8 mouse cellular contexts compared by ENCODE assay signal in the genomic region with DNA sequence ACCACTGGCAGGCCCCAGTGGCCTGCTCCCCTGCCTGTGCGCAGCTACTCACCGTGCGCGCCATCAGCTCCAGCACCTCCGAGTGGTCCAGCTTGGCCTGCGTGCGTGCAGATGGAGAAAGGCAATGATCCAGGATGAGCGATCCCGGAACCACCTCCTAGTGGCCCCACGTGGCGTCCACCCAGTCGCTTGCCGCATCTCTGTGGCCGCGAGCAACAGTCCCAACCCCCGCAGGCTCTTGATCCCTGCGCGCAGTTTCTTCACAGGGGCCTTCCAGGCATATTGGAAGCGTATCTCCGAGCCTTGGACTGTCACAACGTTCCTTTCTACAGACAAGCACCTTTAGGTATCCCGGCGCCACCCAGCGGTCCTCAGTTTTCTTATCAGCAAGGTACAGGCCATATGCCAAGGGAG. TPM values are rescaled to one million over a fixed set of nuclear protein-coding genes. Genes with fewer than 3 reads are reported as not detected.
DNase-seq lines count a peak whose midpoint lies in the region; ATAC-seq and TF ChIP-seq lines count a peak whose summit lies in the region.
"Had no signal": no experiment of that assay in that cellular context is flagged by ENCODE, and none has a peak within 500 bp of the region (broad histone marks: within the 10 kb centered on the region; RNA-seq: fewer than 3 reads in every experiment).

No protein-coding gene starts in this region.

- 33% methylated on average over 24 of the region's 24 CpGs for WGBS in hindbrain, postnatal 0 days
- WGBS in limb, embryonic 11.5 days: 25% methylated on average over 24 of the region's 24 CpGs
- WGBS in neural tube, embryonic 12.5 days: 25% methylated on average over 24 of the region's 24 CpGs

- peak overlapping the region; percentile 36 for H3K4me3 ChIP-seq in testis, adult 2 months (ENCODE audit: control insufficient read depth, low read depth, low read length)
- H3K4me3 ChIP-seq in hindbrain, postnatal 0 days (ENCODE audit: low read length): peak overlapping the region; percentile 36
- H3K4me3 ChIP-seq in limb, embryonic 11.5 days (ENCODE audit: low read depth, low read length): peak overlapping the region; percentile 15; the same call in 1 of the 2 replicates
- H3K4me3 ChIP-seq in neural tube, embryonic 12.5 days: peak overlapping the region; percentile 26
- H3K4me3 ChIP-seq: myocyte had no signal

- H3K9me3 ChIP-seq in hindbrain, postnatal 0 days (ENCODE audit: low read length): no peaks in the 10 kb centered on the region
- no peaks in the 10 kb centered on the region for H3K9me3 ChIP-seq in limb, embryonic 11.5 days (ENCODE audit: control insufficient read depth, low read length)
- no peaks in the 10 kb centered on the region for H3K9me3 ChIP-seq in neural tube, embryonic 12.5 days

- peak overlapping the region; percentile 53 for H3K4me2 ChIP-seq in hindbrain, postnatal 0 days (ENCODE audit: low read depth, low read length)
- H3K4me2 ChIP-seq in limb, embryonic 11.5 days (ENCODE audit: low read depth, severe bottlenecking): peak overlapping the region; percentile 50
- H3K4me2 ChIP-seq in neural tube, embryonic 12.5 days (replicated peaks): peak overlapping the region; percentile 55

- peak overlapping the region; percentile 38; the same call in 1 of the 2 replicates for H3K9ac ChIP-seq in hindbrain, postnatal 0 days (replicated peaks; ENCODE audit: low read length)
- no peak overlapping the region for H3K9ac ChIP-seq in limb, embryonic 11.5 days (ENCODE audit: low read length)
- peak overlapping the region; percentile 29; the same call in 1 of the 2 replicates for H3K9ac ChIP-seq in neural tube, embryonic 12.5 days

- H3K4me1 ChIP-seq in testis, adult 2 months (ENCODE audit: control insufficient read depth, insufficient read depth, low read length): peaks cover 4% of the 10 kb centered on the region; the same call in 1 of the 2 replicates
- H3K4me1 ChIP-seq in hindbrain, postnatal 0 days (ENCODE audit: insufficient read depth, low read length): no peaks in the 10 kb centered on the region
- no peaks in the 10 kb centered on the region for H3K4me1 ChIP-seq in limb, embryonic 11.5 days (ENCODE audit: control insufficient read depth, insufficient read depth, low read length)
- H3K4me1 ChIP-seq in neural tube, embryonic 12.5 days: no peaks in the 10 kb centered on the region

- no peaks in the 10 kb centered on the region for H3K27me3 ChIP-seq in testis, adult 2 months (ENCODE audit: control insufficient read depth, insufficient read depth, low read length)
- H3K27me3 ChIP-seq in hindbrain, postnatal 0 days (ENCODE audit: insufficient read depth, low read length): no peaks in the 10 kb centered on the region
- peaks cover 15% of the 10 kb centered on the region for H3K27me3 ChIP-seq in limb, embryonic 11.5 days (ENCODE audit: control insufficient read depth, insufficient read depth, low read length)
- H3K27me3 ChIP-seq in neural tube, embryonic 12.5 days (replicated peaks): no peaks in the 10 kb centered on the region; the same call in 1 of the 2 replicates

- H3K36me3 ChIP-seq in testis, adult 2 months (ENCODE audit: control insufficient read depth, insufficient read depth, low read length): no peaks in the 10 kb centered on the region
- no peaks in the 10 kb centered on the region for H3K36me3 ChIP-seq in hindbrain, postnatal 0 days (ENCODE audit: insufficient read depth, low read length)
- no peaks in the 10 kb centered on the region for H3K36me3 ChIP-seq in limb, embryonic 11.5 days (ENCODE audit: control insufficient read depth, insufficient read depth, low read length)
- no peaks in the 10 kb centered on the region for H3K36me3 ChIP-seq in neural tube, embryonic 12.5 days

- H3K27ac ChIP-seq in testis, adult 2 months (ENCODE audit: control insufficient read depth, insufficient read depth, low read depth, low read length): no peak overlapping the region
- peak overlapping the region; percentile 45 for H3K27ac ChIP-seq in hindbrain, postnatal 0 days
- no peak overlapping the region for H3K27ac ChIP-seq in limb, embryonic 11.5 days (replicated peaks; ENCODE audit: low read depth, low read length)
- no peak overlapping the region for H3K27ac ChIP-seq in neural tube, embryonic 12.5 days

- ATAC-seq in hindbrain, postnatal 0 days: peak; percentile 77
- no peak for ATAC-seq in limb, embryonic 11.5 days (ENCODE audit: insufficient number of reproducible peaks, low FRiP score, low TSS enrichment, low read depth)
- ATAC-seq in neural tube, embryonic 12.5 days (ENCODE audit: low FRiP score, low read depth): no peak

- TF ChIP-seq CTCF in testis, adult 2 months (IDR thresholded peaks at IDR 0.05; ENCODE audit: control insufficient read depth, insufficient read depth, insufficient replicate concordance, low read depth, low read length): no peak
- peak; percentile 34 for TF ChIP-seq CTCF in hindbrain, postnatal 0 days (IDR thresholded peaks at IDR 0.05; ENCODE audit: low read depth)

- TF ChIP-seq POLR2A in testis, adult 2 months (IDR thresholded peaks at IDR 0.05; ENCODE audit: control insufficient read depth, low read depth, low read length): no peak

- no peak for DNase-seq in testis, postnatal 14 days (ENCODE audit: low spot score)
- DNase-seq in embryo, embryonic 9.5 days (ENCODE audit: extremely low spot score): peak; percentile 17
- peak; percentile 60 for DNase-seq in hindbrain, postnatal 0 days (ENCODE audit: low spot score)
- DNase-seq in limb, embryonic 11.5 days (ENCODE audit: low spot score): peak; percentile 22
- no peak for DNase-seq in urinary bladder, adult 2 months (ENCODE audit: low spot score)

RNA-seq across cellular contexts. Expression of gene Zmat1, which starts 27.0 kb away (rescaled TPM):
- polyA plus RNA-seq in testis, adult 2 months (2012; rRNA removed): 0.71 and 1.2 TPM in 2 replicates
- 0.89 and 2.8 TPM in 2 replicates for total RNA-seq in hindbrain, postnatal 0 days (2014; rRNA removed)
- 7.4 and 8.9 TPM in 2 replicates for polyA plus RNA-seq in hindbrain, postnatal 0 days (2015; fragmentation: Nextera tagmentation; extraction: Ambion mirVana)
- 6.1 and 6.7 TPM in 2 replicates for polyA plus RNA-seq in limb, embryonic 11.5 days (2014; fragmentation: Nextera tagmentation; extraction: Ambion mirVana)
- 5.6 and 5.7 TPM in 2 replicates for polyA plus RNA-seq in neural tube, embryonic 12.5 days (2016; fragmentation: Nextera tagmentation; extraction: Ambion mirVana)
- polyA plus RNA-seq in urinary bladder, adult 2 months (2012; rRNA removed): 1.4 and 3.8 TPM in 2 replicates

Comparison
In these comparisons a context has a peak if more than half of its experiments do, and no peak if none do; other contexts are left out.
1. DNase-seq: peak in embryo, embryonic 9.5 days (single experiment), hindbrain, postnatal 0 days (single experiment) and limb, embryonic 11.5 days (single experiment); none in testis, postnatal 14 days (single experiment) and urinary bladder, adult 2 months (single experiment).
2. Peak in every context shown above with its lines, with median percentiles within 50 percentile points of each other: H3K4me3 ChIP-seq and H3K4me2 ChIP-seq.